Mouse (Mus musculus): ENCODE data around the gene Haspin.
"Not testable (repeated sequence)": the region's sequence is repeated elsewhere in the genome, so short reads cannot be mapped to it uniquely, and the experiment has no call there.

Gene Haspin

GRCm38 (mm10) chr11:73144261-73144681, 6.2 kb upstream of the Haspin start:
- DNase-seq (ENCODE audit: low read depth, low spot score), result no peak

- DNase-seq (ENCODE audit: low read depth, low spot score), result no peak
Measured at GRCm38 (mm10) chr11:73137116-73137515, 978 bp downstream of the Haspin start.

- no peak for DNase-seq (ENCODE audit: low read depth, low spot score)
Measured at GRCm38 (mm10) chr11:73136587-73136986, 1.5 kb downstream of the Haspin start.

- no peak for DNase-seq (ENCODE audit: low read depth, low spot score)
Measured at GRCm38 (mm10) chr11:73134222-73134621, 3.9 kb downstream of the Haspin start.

- DNase-seq (ENCODE audit: low read depth, low spot score), result no peak
Measured at GRCm38 (mm10) chr11:73132999-73133398, 5.1 kb downstream of the Haspin start.

GRCm38 (mm10) chr11:73131020-73131419, 7.1 kb downstream of the Haspin start:
- DNase-seq (ENCODE audit: low read depth, low spot score), result no peak

GRCm38 (mm10) chr11:73126495-73126894, 11.6 kb downstream of the Haspin start:
- no peak for DNase-seq (ENCODE audit: low read depth, low spot score)

- no peak for DNase-seq (ENCODE audit: low read depth, low spot score)
Measured at GRCm38 (mm10) chr11:73111414-73111813, 26.7 kb downstream of the Haspin start.

- DNase-seq (ENCODE audit: low read depth, low spot score), result no peak
Measured at GRCm38 (mm10) chr11:73109941-73110340, 28.2 kb downstream of the Haspin start.

GRCm38 (mm10) chr11:73108898-73109625, 29.0 kb downstream of the Haspin start:
- no peak for DNase-seq (ENCODE audit: low read depth, low spot score)

- DNase-seq (ENCODE audit: low read depth, low spot score), result no peak
Measured at GRCm38 (mm10) chr11:73108195-73108897, 29.7 kb downstream of the Haspin start.

- DNase-seq (ENCODE audit: low read depth, low spot score), result not testable (repeated sequence)
Measured at GRCm38 (mm10) chr11:73107358-73107757, 30.7 kb downstream of the Haspin start.

GRCm38 (mm10) chr11:73105246-73105645, 32.8 kb downstream of the Haspin start:
- DNase-seq (ENCODE audit: low read depth, low spot score), result no peak

GRCm38 (mm10) chr11:73101308-73101707, 36.8 kb downstream of the Haspin start:
- no peak for DNase-seq (ENCODE audit: low read depth, low spot score)

- DNase-seq (ENCODE audit: low read depth, low spot score), result no peak
Measured at GRCm38 (mm10) chr11:73099976-73100750, 37.9 kb downstream of the Haspin start.

GRCm38 (mm10) chr11:73098860-73099259, 39.2 kb downstream of the Haspin start:
- DNase-seq (ENCODE audit: low read depth, low spot score), result no peak

- DNase-seq (ENCODE audit: low read depth, low spot score), result no peak
Measured at GRCm38 (mm10) chr11:73094231-73094995, 43.7 kb downstream of the Haspin start.

- DNase-seq (ENCODE audit: low read depth, low spot score), result no peak
Measured at GRCm38 (mm10) chr11:73092877-73093276, 45.2 kb downstream of the Haspin start.

- no peak for DNase-seq (ENCODE audit: low read depth, low spot score)
Measured at GRCm38 (mm10) chr11:73092057-73092456, 46.0 kb downstream of the Haspin start.

- no peak for DNase-seq (ENCODE audit: low read depth, low spot score)
Measured at GRCm38 (mm10) chr11:73090826-73091225, 47.3 kb downstream of the Haspin start.

- no peak for DNase-seq (ENCODE audit: low read depth, low spot score)
Measured at GRCm38 (mm10) chr11:73090283-73090682, 47.8 kb downstream of the Haspin start, which contains the start of gene Itgae. TSS of gene Itgae (plus strand) at chr11:73090583.
